Mouse (Mus musculus): ENCODE data around the gene Amotl2.

Gene Amotl2

GRCm38 (mm10) chr9:102719936-102720566 lies 3.6 kb downstream of the Amotl2 start:
- DNase-seq = no peak

- DNase-seq = no peak
Measured at GRCm38 (mm10) chr9:102720567-102721167, 4.2 kb downstream of the Amotl2 start.

- no peak for DNase-seq
Measured at GRCm38 (mm10) chr9:102721406-102721978, 5.0 kb downstream of the Amotl2 start.

- DNase-seq = peak; percentile 13
Measured at GRCm38 (mm10) chr9:102722071-102722561, 5.6 kb downstream of the Amotl2 start.

DNA sequence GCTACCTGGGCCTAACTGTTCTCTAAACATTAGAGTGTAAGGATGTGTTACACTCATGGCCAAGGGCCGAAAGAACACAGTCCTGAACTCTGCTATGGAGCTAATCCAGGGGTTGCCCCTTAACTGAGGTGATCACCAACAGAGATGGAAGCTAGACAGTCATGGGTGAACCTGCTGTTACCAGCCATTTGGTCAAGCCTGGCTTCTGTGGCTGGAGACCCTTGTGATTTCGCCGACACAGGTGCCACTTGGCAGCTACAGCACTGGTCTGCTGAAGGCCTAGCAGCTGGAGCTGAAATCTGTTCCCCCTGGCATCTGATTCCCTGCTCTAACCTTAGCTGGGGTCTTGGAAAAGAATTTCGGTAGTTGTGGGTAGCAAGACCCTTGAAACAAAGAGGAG lies 6.3 kb downstream of the Amotl2 start:
- no peak for DNase-seq

GRCm38 (mm10) chr9:102723241-102723709 lies 6.8 kb downstream of the Amotl2 start:
- DNase-seq = peak; percentile 15

DNA sequence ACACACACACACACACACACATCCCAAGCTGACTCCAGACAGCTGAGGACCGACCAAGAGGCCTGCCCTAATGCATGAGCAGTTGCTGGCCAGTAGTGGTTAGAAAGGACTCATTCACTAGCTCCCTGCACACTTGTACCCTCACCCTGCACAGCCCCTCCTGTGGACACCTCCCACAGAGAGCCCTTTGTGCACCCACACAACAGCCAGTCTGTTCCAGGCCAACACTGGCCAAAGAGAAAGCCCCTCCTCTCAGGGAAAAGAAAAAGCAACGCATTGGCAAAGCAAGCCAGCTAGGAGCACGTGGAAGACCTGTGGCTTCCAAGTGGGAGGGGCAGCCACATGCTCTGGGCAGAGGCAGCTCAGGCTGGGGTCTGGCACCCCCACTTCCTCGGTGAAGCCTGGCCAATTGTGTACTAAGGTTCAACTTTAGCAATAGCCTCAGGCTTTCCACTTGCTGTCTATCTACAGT lies 7.6 kb downstream of the Amotl2 start:
- DNase-seq = peak; percentile 42

GRCm38 (mm10) chr9:102724942-102725341 lies 8.5 kb downstream of the Amotl2 start:
- DNase-seq = no peak

GRCm38 (mm10) chr9:102725958-102726654 lies 9.6 kb downstream of the Amotl2 start:
- DNase-seq = peak; percentile 94

DNA sequence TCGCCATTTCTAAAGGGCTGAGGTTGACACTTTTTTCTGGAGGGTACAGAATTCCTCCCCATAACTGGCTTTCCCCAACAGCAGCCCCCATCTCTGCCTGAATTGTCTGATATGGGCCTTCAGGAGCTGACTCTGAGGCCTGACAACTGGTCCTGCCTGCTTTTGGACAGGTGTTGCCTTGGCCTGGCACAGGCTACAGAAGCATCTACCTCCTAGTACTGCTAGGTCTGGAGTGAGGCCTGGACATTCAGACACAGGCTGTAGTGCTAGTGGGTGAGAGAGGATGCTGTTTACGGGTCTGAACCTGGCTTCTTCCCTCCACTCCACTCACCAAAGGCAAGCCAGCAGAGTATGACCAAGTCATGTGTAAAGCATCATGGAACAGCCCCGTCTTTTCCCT lies 10.3 kb downstream of the Amotl2 start:
- no peak for DNase-seq

DNA sequence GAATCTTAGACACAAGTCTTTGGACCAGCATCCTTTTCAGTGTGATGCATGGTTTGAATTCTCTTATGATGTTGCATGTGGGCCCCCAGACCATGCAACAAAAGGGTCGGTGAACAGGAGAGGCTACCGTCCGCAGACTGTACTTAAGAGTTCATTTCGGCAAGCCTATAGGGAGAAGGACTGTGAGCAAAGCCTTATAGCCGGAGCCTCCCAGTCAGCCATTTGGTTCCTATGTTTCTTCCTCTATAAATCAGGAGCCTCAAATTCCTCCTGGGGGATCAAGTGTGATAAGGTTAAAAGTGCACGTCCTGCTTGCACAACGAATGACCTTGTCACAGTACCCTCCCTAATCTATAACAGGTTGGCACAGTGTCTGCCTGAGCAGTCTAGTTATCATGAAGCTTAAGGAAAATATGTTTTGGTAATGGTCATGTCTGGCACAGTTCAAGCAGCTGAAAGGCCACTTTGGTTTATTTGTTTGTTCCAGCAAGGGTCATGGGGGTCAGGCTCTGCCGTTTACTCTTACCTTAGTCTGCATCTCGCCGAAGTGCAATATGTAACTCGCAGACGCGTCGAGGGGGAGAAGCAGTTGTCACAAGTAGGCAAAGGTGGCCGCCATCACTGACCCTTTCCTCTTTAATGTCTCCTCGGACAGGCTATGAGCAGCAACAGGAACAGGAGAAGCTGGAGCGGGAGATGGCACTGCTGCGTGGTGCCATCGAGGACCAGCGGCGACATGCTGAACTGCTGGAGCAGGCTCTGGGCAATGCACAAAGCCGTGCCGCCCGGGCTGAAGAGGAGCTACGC lies 11.4 kb downstream of the Amotl2 start:
- no peak for DNase-seq

DNA sequence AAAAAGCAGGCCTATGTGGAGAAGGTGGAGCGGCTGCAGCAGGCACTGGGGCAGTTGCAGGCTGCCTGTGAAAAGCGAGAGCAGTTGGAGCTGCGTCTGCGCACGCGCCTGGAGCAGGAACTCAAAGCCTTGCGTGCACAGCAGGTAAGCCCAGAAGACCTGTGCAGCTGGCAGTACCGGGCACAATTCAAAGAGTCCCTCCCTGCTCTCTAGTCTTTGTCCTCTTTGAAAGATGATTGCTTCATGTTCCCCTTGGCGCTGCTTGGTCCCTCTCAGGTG lies 11.9 kb downstream of the Amotl2 start:
- DNase-seq = no peak

DNA sequence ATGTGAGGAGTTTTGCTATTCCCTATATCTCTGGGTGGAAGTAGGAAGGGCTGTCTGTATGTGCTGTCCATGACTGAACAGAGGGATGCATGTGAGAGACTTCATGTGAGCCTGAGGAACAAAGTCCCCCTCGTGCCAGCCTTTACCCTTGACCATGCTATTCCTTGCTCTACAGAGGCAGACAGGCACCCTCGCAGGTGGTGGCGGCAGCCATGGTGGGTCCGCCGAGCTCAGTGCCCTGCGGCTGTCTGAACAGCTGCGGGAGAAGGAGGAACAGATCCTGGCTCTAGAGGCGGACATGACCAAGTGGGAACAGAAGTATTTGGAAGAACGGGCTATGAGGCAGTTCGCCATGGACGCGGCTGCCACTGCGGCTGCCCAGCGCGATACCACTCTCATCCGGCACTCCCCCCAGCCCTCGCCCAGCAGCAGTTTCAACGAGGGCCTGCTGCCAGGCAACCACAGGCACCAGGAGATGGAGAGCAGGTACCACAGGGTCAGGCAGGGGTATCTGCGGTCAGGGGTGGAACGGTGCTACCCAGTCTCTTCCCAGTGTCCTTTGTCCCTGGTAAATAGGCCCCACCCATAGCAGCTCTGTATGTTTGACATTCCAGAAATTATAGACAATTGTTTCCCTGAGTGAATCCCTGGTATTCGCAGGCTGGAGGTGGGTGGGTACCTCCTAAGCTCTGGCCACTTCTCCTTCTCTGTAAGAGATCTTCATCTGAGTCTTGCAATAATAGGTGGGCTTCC lies 12.8 kb downstream of the Amotl2 start:
- no peak for DNase-seq

DNA sequence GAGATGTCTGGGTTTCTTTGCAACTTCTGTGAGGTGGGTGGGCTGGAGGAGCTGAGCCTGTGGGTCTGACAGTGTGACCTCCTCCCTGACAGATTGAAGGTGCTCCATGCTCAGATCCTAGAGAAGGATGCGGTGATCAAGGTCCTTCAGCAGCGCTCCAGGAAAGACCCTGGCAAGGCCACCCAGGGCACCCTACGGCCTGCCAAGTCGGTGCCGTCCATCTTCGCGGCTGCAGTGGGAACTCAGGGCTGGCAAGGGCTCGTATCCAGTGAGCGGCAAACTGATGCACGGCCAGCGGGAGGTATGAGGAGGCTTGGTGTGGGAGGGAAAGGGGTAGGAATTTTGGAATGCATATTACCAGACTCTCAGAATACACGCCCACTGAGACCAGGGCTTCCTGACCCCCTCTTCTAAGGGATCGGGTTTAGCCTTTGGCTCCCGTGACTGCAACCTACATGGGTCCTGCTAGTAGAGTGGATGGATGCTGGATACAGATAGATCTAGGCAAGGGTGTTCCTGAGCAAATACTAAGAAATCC lies 13.5 kb downstream of the Amotl2 start:
- DNase-seq = no peak

DNA sequence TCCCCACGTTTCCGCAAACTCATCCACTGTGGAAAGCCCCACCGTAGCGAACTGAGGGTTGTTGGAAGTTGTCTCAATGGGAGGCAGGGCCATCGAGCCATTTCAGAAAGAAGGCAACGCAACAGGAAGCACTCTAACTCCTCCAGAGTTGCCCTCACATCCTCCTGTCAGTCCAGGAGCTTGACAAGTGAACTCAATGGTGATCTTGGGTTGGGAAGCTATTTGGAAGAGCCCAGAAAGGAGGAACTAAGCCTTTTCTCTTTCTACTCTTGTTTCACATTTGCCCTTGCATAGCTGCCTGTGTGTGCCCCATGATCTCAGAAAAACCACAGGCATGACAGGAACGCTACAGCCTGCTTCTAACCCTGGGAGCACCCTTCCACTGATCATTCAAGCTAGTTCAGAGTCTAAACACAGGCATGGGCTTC lies 14.6 kb downstream of the Amotl2 start:
- DNase-seq = no peak

DNA sequence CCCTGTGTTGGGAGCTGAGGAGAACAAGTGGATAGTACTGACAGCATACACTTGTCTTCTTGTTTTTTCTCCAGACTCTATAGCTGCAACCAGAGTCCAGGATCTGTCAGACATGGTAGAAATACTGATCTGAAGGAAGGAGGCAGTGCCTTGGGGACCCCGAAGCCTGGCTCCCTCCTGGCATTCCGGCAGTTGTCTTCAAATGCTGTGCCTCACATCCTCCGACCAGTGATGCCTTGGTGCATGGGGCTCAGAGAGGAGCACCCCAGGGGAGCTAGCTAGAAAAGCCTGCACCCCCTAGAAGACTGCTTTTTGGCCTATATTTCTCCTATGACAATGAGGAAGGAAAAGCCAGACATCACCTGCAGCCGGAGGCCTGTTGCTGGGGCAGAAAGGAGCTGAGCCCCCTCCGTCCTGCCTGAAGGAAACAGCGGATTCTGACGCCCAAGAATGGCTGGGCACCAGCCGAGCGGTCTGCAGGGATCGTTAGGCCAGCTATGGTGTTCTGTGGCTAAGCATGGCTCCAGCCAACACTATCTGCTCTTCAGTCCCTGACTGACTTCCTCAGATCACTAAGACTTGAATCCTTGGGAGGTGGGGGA lies 15.2 kb downstream of the Amotl2 start:
- no peak for DNase-seq

DNA sequence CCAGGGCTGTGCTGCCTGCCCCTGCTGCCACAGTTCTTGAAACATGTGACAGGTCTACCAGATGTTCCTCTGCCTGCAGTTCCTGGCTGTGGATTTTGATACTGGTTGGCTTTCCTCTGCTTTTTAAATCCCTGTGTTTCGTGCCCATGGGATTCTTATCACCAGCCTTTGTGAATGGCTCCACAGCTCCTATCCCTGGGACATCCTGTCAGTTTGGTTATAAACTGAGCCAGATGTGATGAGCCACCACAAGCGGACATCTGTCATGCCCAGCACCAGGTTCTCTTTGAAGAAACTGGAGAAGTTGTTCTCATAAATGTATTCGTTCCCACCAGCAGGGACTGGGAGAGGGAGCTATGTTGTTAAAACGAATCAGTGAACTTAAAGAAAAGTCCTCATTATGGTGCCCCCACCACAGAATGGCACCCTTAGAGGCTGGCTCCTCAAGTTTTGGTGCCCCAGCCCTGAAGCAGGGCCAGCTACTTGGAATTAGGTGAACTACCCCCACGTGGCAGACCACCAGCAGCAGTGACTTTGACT lies 15.9 kb downstream of the Amotl2 start:
- no peak for DNase-seq

- DNase-seq = no peak
Measured at GRCm38 (mm10) chr9:102733459-102733858, 17.0 kb downstream of the Amotl2 start.

DNA sequence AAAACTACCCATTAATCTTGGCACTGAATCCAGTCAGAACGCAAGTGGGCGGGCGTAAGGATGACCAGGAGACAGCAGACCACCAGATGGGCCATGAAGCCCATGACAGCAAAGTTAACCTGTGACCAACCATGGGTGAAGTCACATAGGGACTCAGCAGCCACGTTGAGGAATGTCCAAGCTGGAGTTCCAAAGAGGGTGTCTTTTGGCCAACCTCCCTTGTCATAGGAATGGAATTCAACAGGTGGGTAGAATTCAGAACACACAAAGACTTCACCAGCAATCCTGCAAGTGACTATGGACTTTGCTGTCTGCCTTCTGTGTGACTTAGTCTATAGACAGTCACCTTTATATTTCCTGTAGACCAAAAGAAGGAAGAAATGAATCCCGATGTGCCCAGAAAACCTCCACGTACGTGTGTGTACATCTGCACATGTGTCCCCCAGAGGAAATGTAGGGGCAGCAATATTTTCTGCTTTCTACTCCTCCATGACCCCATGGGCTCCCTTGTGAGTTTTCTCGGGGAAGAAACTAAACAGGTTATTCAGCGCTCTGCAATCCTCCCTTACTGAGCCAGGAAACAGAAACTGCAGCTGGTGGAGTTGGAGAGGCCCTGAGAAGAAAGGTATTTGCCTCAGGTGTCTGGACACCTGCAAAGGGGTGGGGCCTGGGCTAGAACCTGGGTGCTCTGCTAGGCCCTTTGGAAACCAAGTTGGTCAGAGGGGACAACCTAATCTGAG lies 17.7 kb downstream of the Amotl2 start:
- no peak for DNase-seq

DNA sequence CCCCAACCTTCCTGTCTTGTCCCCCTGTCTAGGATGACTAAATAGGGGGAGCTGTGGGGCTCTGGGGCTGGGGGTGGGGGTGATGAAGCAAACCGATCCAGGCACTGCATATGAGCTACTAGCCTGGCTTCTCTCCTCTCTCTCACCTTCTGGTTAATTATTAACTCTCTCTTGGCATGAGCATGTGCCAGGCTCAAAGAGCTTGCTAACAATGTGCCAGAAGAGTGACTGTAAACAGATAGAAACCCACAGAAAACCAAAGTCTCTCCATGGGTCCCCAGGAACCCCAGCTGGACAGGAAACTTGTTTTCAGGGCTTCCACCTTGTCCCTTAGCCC lies 18.2 kb downstream of the Amotl2 start:
- no peak for DNase-seq

DNA sequence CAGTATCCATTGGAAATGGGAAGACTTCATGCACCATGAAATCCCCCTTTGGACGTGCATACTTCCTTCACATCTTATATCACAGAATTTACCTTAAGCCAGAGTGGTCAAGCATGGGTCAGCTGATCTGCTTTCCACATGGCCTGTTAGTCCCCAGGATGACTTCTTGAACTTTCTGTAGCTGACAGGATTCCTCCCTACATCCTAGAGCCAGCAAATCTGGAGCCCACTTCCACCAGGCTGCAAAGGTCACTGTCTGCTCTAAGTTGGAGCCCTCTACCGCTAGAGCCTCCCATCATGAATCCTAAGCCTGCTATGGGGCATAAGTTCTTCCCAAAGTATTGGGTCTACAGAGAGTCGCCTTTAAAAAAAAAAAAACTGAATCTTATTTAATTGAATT lies 18.8 kb downstream of the Amotl2 start:
- DNase-seq = no peak
